Mouse (Mus musculus): ENCODE measurements around the gene Apobec3. TPM values are rescaled to one million over a fixed set of nuclear protein-coding genes. Genes with fewer than 3 reads are reported as not detected.

The Apobec3 gene
- polyA plus RNA-seq, 1 experiment from 2014 or later, result 11.0 TPM

GRCm38 (mm10) chr15:79951226-79951625 is 59.8 kb downstream of the Apobec3 start:
- 70% methylated on average over 6 of the region's 6 CpGs for WGBS
- no peak overlapping the region for H3K4me3 ChIP-seq (replicated peaks)

DNA sequence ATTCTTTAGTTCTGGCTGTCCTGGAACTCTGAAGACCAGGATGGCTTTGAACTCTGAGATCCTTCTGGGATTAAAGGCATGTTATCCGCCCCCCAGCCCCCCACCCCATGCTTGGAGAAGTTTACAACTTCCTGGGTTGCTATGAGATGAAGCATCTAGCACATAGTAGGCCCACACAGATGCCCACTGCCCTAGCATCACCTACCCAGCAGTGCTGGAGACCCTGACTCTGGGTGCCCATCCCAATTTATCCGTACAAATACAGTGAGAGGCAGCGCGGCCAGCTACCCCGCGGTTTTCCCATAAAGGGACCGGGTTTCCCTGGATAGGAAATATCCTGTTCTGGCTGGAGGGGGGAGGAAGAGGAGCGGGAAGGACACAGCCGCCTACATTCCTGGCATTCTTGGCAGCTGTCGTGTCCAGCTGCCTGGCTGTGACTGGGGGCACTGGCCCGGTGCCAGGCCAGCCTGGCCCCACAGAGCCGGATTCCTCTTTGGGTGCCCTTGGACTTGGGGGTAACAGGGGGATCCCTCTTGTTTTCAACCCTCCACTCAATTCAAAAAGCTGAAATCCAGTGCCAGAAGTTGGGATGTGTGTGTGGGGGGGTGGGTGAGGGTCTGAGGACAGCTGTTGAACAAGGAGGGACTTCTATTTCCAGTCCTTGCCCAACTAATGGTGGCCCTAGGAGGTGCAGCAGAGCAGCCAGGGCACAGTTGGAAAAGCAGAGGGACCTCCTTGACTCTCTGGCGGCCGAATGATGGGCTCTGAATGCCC is 60.5 kb downstream of the Apobec3 start:
- 39% methylated on average over 14 of the region's 14 CpGs for WGBS
- Histone ChIP-seq H3K9ac (replicated peaks) (no peak overlapping the region), H3K4me3 (replicated peaks) (no peak overlapping the region), H3K4me1 (replicated peaks) (peaks cover 36% of the 10 kb centered on the region), H3K36me3 (no peaks in the 10 kb centered on the region), H3K27ac (peak overlapping the region; percentile 79), H3K4me2 (0 out of 2 replicates have a peak overlapping the region, but pooled peaks have one; percentile 5), H3K27me3 (no peaks in the 10 kb centered on the region), H3K9me3 (no peaks in the 10 kb centered on the region)
- 0 out of 2 replicates have a peak, but pooled peaks have one; percentile 19 for ATAC-seq (ENCODE audit: insufficient number of reproducible peaks, insufficient read depth, low FRiP score, low TSS enrichment, low read depth)

More at GRCm38 (mm10) chr15:79951226-79951625, 59.8 kb downstream of the Apobec3 start:
- H3K27me3 ChIP-seq, result no peaks in the 10 kb centered on the region
- no peak overlapping the region for H3K9ac ChIP-seq (replicated peaks)
- no peaks in the 10 kb centered on the region for H3K36me3 ChIP-seq
- H3K4me2 ChIP-seq, result peak overlapping the region; percentile 64; the same call in 1 of the 2 replicates
- no peak for ATAC-seq (ENCODE audit: insufficient number of reproducible peaks, insufficient read depth, low FRiP score, low TSS enrichment, low read depth)
- H3K4me1 ChIP-seq (replicated peaks), result peaks cover 36% of the 10 kb centered on the region
- H3K9me3 ChIP-seq, result no peaks in the 10 kb centered on the region
- H3K27ac ChIP-seq, result peak overlapping the region; percentile 79

GRCm38 (mm10) chr15:79952504-79953231 is 61.2 kb downstream of the Apobec3 start:
- Histone ChIP-seq H3K4me2 (no peak overlapping the region), H3K27me3 (no peaks in the 10 kb centered on the region), H3K9ac (replicated peaks) (no peak overlapping the region), H3K4me3 (replicated peaks) (no peak overlapping the region), H3K9me3 (no peaks in the 10 kb centered on the region), H3K27ac (no peak overlapping the region), H3K36me3 (no peaks in the 10 kb centered on the region), H3K4me1 (replicated peaks) (peaks cover 36% of the 10 kb centered on the region)
- no peak for ATAC-seq (ENCODE audit: insufficient number of reproducible peaks, insufficient read depth, low FRiP score, low TSS enrichment, low read depth)
- 56% methylated on average over 11 of the region's 11 CpGs for WGBS

- no peaks in the 10 kb centered on the region for H3K9me3 ChIP-seq
- 71% methylated on average over 7 of the region's 7 CpGs for WGBS
- no peak for ATAC-seq (ENCODE audit: insufficient number of reproducible peaks, insufficient read depth, low FRiP score, low TSS enrichment, low read depth)
- H3K36me3 ChIP-seq, result no peaks in the 10 kb centered on the region
- H3K4me3 ChIP-seq (replicated peaks), result no peak overlapping the region
- no peaks in the 10 kb centered on the region for H3K27me3 ChIP-seq
- H3K4me2 ChIP-seq, result no peak overlapping the region
- no peak overlapping the region for H3K27ac ChIP-seq
- H3K4me1 ChIP-seq (replicated peaks), result peaks cover 36% of the 10 kb centered on the region
- H3K9ac ChIP-seq (replicated peaks), result no peak overlapping the region
Observed at GRCm38 (mm10) chr15:79953470-79953869, 62.0 kb downstream of the Apobec3 start.

DNA sequence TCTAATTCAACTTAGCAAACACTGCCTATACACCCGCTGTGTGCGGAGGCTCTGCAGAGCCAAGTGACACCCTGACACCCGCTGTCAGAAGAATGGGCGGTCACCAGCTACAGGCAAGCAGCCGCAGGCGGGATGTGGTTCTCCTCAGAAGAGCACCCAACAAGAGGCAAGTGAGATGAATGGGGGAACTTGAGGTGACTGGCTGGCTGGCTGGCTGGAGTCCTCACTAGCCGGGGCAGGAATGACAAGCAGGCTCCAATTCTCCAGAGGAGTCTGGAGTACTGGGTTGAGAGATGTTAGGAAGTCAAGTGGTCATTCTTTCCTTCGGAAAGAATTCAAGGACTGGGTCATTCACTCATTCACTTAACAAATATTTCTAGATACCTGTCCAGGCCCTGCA is 65.1 kb downstream of the Apobec3 start:
- Histone ChIP-seq H3K27me3 (no peaks in the 10 kb centered on the region), H3K4me1 (replicated peaks) (peaks cover 14% of the 10 kb centered on the region), H3K4me2 (no peak overlapping the region), H3K9me3 (no peaks in the 10 kb centered on the region), H3K9ac (replicated peaks) (no peak overlapping the region), H3K27ac (no peak overlapping the region), H3K4me3 (replicated peaks) (no peak overlapping the region), H3K36me3 (no peaks in the 10 kb centered on the region)
- WGBS, result 88% methylated on average over 8 of the region's 8 CpGs
- ATAC-seq (ENCODE audit: insufficient number of reproducible peaks, insufficient read depth, low FRiP score, low TSS enrichment, low read depth), result no peak

DNA sequence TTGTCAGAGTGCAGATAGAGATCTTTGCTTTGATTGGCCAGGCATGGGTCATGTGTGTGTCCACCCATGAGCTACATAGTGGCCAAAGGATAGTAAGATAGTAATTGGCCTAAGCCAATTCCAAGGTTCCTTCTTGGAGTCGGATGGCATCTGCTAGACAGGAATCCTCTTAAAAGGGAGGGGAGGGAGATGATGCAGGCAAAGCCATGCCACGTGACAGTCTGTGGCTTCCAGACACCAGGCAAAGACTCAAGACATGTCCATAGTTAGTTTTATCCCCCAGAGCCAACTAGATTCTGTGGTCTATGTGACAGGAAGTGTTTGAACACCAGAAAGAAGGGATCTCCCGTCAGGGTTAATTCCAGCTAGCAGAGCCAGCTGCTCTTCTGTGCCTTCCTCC is 67.0 kb downstream of the Apobec3 start:
- H3K4me1 ChIP-seq (replicated peaks), result 0 out of 2 replicates have a peak, but pooled peaks cover 3% of the 10 kb centered on the region
- H3K27me3 ChIP-seq, result no peaks in the 10 kb centered on the region
- H3K36me3 ChIP-seq, result no peaks in the 10 kb centered on the region
- 52% methylated on average over 3 of the region's 3 CpGs for WGBS
- no peaks in the 10 kb centered on the region for H3K9me3 ChIP-seq
- H3K9ac ChIP-seq (replicated peaks), result no peak overlapping the region
- no peak overlapping the region for H3K27ac ChIP-seq
- no peak overlapping the region for H3K4me2 ChIP-seq
- no peak for ATAC-seq (ENCODE audit: insufficient number of reproducible peaks, insufficient read depth, low FRiP score, low TSS enrichment, low read depth)
- no peak overlapping the region for H3K4me3 ChIP-seq (replicated peaks)

GRCm38 (mm10) chr15:79961366-79961921 is 70.0 kb downstream of the Apobec3 start:
- Histone ChIP-seq H3K27ac (no peak overlapping the region), H3K9ac (replicated peaks) (no peak overlapping the region), H3K4me2 (no peak overlapping the region), H3K4me3 (replicated peaks) (no peak overlapping the region), H3K4me1 (replicated peaks) (0 out of 2 replicates have a peak, but pooled peaks cover 3% of the 10 kb centered on the region), H3K36me3 (no peaks in the 10 kb centered on the region), H3K9me3 (no peaks in the 10 kb centered on the region; the same call in 1 of the 2 replicates), H3K27me3 (no peaks in the 10 kb centered on the region)
- ATAC-seq (ENCODE audit: insufficient number of reproducible peaks, insufficient read depth, low FRiP score, low TSS enrichment, low read depth), result no peak
- WGBS, result 62% methylated on average over 9 of the region's 9 CpGs

DNA sequence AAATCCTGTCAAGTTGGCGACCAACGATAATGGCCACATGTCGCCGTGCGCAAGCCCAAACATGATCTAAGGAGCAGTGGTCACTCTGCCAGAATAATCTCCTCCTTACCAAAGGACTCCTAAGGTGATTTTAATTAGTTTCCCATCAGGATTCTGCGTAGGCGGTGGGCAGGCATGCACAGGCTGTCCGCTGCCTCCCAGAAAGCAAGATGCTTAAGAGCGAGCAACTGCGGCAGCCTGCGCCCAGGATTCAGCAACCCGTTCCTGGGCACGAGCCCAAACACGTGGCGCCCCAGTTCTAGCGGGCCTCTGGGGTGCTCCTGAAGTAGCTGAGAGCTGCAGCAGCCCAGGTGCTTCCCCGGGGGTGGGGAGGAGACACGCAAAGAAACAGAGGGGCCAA is 71.2 kb downstream of the Apobec3 start:
- no peaks in the 10 kb centered on the region; the same call in 1 of the 2 replicates for H3K9me3 ChIP-seq
- H3K4me3 ChIP-seq (replicated peaks), result no peak overlapping the region
- no peaks in the 10 kb centered on the region for H3K36me3 ChIP-seq
- no peak overlapping the region for H3K4me2 ChIP-seq
- ATAC-seq (ENCODE audit: insufficient number of reproducible peaks, insufficient read depth, low FRiP score, low TSS enrichment, low read depth), result no peak
- WGBS, result 88% methylated on average over 18 of the region's 18 CpGs
- no peak overlapping the region for H3K27ac ChIP-seq
- 0 out of 2 replicates have a peak, but pooled peaks cover 3% of the 10 kb centered on the region for H3K4me1 ChIP-seq (replicated peaks)
- no peak overlapping the region for H3K9ac ChIP-seq (replicated peaks)
- no peaks in the 10 kb centered on the region for H3K27me3 ChIP-seq

DNA sequence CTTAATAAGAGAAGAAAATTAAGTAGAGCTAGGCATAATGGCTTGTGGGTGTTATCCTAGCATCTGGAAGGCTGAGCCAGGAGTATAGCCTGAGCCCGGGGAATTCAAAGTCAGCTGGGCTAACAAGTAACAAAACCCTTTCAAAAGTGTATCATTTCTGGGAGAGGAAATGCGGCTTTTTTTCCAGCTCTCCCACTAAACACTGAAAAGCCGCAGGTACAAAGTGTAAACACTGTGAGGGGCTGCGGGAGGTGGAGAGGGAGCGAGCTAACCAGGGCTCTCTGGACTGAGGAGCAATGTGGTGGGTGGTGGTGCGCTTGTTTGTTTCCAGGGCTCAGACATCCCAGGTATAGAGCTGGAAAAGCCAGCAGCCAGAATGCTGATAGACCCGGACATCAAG is 72.9 kb downstream of the Apobec3 start:
- H3K9me3 ChIP-seq, result no peaks in the 10 kb centered on the region; the same call in 1 of the 2 replicates
- H3K4me2 ChIP-seq, result no peak overlapping the region
- H3K4me1 ChIP-seq (replicated peaks), result 0 out of 2 replicates have a peak, but pooled peaks cover 3% of the 10 kb centered on the region
- 85% methylated on average over 7 of the region's 7 CpGs for WGBS
- H3K27me3 ChIP-seq, result no peaks in the 10 kb centered on the region
- H3K36me3 ChIP-seq, result no peaks in the 10 kb centered on the region
- no peak overlapping the region for H3K9ac ChIP-seq (replicated peaks)
- no peak overlapping the region for H3K4me3 ChIP-seq (replicated peaks)
- ATAC-seq (ENCODE audit: insufficient number of reproducible peaks, insufficient read depth, low FRiP score, low TSS enrichment, low read depth), result no peak
- H3K27ac ChIP-seq, result no peak overlapping the region

Measured in limb, embryonic 12.5 days (tissue).